Mouse (Mus musculus): ENCODE measurements around the gene Gm10097.
A peak's percentile ranks its signal among the peaks of the same experiment; 100 is the strongest.

Gm10097 gene

DNA sequence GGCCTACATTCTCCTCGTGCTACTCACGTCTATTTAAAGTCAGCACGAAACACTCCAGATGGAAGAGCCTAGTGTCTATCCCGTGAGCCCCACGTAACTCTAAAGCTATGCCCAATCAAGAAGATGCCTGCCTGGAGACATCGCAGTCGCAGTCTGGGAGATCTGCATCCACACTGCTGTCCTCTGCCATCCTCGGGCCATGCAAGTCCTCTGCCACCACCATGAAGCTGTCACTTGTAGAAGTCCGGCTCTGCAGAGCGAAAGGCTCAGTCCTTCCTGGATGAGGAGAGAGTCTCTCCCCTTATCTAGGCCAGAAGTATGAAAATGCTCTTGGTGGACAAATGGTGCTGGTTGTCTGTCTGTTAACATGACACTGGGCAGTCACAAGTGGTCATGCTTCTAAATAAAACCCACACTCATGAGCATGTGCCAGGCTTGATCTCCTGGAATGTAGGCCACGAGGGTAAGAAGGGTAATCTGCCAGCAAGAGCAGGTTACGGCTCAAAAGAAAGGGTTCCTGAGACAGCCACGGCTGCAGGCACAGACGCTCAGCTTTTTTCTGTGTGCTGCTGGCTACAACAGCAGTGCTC is at the start of gene Gm10097:
TSS of gene Gm10097 (plus strand) at position 517 of the 590 bp plus-strand sequence.
- no peak for DNase-seq (ENCODE audit: low read depth, low spot score)

DNA sequence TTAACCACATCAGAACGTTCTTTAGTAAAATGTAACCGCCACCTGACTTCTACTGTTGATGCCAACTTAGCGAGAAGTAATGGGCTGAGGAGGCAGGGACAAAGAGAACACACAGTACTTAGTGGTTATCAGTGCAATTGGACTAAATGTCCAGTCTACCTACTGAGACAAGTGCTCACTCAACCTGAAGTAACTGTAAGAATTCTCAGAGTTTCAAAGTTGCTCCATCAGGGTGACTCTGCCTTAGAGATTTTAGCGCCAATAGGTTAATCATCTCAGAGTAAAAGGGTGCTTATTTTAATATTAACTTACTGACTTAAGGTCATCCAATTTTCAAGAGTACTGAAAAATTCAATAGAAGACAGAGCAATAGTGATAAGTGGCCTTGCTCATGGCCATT is 43.1 kb upstream of the Gm10097 start:
- DNase-seq (ENCODE audit: low read depth, low spot score) = no peak

DNA sequence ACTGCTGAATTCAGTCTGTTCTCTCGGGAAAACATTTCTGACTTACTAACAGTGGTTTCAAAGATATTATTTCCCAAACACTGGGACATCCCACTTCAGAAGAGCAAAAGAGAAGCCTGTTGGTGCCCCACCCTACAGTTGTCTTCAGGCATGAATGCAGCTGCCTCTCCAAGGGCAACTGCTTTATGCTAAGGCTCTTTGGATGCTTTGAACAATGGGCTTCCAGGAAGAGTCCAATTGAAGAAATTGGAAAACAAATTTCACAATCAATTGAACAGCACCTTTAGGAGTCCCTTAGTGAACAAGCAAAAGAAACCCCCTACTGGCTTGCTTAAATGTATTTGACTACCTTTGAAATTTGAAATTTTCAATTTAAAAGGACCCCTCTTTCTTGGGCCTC is 41.8 kb upstream of the Gm10097 start:
- peak; percentile 73 for DNase-seq (ENCODE audit: low read depth, low spot score)

DNA sequence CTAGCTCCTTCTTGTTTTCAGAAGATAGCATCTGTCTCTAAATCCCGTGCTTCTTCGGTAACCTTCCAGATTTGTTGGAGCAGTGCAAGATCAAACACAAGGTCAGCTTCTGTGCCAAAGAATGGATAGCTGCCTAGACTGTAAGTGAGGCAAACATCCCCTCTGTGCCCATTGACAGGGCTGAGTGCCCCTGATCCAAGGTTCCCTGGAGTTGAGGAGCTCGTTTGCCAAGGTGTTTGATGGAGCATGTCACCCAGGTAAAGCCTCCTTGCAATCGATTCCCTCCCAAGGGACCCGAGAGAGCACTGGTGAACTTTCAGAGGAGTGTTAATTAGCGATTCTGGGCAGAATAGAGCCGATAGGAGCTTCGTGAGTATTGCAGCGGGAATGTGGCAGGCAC is 40.7 kb upstream of the Gm10097 start:
- DNase-seq (ENCODE audit: low read depth, low spot score) = peak; percentile 9

DNA sequence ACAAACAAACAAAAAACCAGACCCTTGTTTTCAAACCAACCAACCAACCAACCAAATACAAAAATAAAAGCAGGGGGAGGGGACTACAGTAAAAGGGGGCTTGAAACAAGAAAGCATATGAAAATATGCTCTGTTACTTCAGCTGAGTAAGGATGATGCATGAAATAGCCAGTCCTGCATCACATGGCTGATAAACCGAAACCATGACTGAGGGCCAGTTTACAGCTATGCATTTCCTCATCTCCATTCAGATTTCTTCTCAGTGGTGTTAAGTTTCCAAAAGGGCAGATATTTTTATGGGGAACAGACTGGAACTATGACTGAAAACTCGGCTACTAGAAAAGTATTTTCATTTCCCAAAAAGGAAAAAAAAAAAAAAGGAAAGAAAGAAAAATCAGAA is 39.8 kb upstream of the Gm10097 start:
- DNase-seq (ENCODE audit: low read depth, low spot score) = no peak

DNA sequence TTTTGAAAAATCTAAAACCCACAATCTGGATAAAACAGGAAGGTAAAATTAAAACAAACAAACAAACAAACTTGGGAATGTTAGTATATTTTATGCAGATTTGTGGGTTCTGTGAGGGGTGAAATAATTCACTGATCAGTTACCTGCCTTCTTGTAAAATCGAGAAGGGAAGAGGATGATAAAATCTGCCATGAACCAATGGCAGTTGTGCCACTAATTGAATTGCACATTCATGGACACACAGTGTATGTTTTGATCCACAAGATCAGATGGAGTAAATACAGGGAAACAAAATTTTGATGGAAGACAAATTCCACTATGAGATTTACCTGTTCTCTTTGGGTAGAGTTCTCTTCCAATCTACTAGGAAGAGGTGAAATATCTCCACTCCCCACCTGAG is 39.1 kb upstream of the Gm10097 start:
- DNase-seq (ENCODE audit: low read depth, low spot score) = no peak

DNA sequence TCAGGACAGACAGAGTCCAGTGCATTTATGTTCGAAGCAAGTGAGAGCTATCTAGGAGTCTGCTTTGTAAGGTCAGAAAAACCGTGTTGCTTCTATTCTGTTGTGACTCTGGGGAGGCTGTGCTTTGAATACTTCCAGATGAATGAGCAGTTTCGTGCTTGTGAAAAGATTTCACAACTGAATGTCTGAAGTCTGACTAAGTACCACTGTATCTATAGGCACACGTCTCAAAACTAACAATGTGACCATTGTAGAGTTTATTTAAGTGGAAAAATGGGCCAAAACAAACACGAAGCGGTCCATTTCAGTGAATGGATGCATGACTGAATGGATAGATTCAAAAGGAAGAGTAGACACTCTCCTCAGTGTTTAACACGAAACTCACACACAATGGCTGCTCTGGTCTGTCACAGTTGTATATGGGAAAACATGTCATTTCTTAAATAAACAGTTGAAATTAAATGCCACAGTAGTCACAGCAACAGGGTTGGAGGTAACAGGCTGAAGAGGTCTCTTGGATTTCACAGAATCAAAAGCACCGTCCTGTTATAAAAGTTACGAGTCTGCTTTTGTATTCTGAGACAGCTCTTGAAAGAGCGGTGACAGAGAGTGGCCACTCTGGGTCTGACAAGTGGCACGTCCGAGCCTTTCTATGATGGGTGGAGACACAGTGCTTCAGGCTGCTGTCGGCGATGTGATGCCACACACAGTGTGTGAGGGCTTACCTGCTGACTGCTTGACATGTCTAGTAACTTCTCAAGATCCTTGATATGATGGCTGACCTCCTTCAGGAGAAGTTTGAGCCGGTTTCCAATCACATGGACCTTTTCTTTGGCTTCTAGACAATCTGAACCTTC is 36.6 kb upstream of the Gm10097 start:
- DNase-seq (ENCODE audit: low read depth, low spot score) = no peak

DNA sequence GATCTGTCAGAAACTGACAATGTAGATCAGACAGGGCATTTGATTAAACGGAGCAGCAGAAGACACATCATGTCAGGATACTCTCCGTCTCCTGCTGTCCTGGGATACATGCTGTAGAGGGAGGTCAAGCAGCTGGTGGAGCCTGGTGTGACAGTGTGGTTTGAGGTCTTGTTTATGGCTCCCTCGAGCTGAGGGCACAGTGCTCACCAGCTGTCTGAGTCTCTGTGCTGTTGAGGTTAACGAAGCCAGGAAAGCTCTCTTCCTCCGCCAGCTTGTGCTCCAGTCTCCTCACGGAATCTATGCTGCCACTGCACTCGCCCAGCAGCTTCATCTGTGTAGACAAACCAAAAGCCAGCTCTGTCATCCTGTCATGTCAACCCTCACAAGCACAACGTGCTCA is 27.7 kb upstream of the Gm10097 start:
- DNase-seq (ENCODE audit: low read depth, low spot score) = no peak

DNA sequence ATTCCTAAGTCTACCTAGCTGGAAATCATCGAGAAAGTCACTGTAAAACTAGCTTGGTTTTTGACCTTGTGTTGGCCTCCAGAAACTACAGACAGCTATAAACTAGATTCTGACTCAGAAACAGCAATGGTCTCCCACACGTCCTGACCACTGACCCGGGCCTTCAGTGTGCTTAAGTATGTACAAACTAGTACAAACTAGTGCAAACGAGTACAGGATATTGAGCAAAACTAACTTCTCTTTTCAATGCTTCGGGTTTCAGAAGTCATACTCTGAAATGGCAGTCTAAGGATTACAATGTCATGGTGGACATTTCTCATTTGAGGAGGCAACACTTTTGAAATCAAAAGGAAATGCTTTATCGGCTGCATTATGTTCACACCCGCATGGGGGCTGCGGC is 24.5 kb upstream of the Gm10097 start:
- no peak for DNase-seq (ENCODE audit: low read depth, low spot score)

DNA sequence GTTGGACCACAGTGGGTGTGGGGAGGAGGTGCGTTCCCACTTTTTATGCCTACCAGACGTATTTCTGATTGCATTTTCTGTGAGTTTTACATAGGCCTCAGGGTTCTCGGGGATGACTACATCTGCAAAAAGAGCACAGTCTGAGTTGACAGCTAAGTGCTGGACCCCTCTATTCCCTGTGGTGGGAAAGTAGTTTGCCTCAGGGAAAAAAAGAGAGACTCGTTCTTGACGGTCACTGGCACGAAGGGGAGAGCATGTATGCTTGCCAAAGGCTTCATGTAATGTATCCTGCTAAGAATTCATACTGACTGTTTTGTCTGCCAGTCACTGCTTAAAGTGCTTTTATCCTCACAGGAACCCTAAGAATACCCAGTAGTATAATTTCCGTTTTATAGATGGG is 23.8 kb upstream of the Gm10097 start:
- no peak for DNase-seq (ENCODE audit: low read depth, low spot score)

DNA sequence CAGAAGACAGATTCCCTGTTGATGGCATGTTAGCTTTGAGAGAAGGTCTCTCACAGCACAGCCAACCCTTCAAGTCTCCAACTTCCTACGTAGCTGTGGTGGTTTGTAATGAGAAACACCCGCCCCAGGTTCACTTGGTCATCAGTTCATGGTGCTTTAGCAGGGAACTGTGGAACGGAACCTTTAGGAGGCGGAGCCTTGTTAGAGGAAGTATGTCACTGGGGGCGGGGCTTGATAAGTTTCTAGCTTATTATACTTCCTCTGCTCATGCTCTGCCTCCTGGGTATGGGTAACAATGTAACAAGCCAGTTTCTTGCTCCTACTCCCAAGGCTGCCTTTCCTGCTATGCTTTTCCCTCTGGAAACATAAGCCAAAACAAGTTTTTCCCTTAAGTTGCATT is 23.3 kb upstream of the Gm10097 start:
- DNase-seq (ENCODE audit: low read depth, low spot score) = no peak

DNA sequence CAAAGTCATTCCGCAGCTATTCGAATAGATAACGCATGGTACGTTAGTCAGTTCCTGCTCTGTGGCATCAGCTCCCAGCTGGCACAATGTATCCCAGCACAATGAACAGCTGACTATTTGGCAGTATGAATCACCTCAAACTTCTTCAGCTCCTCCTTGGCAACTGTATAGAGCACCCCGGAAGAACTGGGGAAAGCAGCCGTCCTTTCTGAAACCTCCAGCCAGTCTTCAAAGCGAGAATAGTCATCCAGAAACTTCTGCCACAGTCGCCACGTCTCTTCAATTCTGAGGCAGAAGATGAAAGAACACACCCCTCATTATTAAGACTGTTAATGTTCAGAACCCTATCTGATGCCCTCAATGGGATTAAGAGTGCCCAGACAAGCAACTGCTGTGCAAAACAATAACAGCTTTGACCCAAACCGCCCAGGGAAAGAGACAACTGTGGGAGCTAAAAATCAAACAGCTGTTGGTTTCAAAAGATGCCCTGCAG is 12.7 kb upstream of the Gm10097 start:
- DNase-seq (ENCODE audit: low read depth, low spot score) = no peak

DNA sequence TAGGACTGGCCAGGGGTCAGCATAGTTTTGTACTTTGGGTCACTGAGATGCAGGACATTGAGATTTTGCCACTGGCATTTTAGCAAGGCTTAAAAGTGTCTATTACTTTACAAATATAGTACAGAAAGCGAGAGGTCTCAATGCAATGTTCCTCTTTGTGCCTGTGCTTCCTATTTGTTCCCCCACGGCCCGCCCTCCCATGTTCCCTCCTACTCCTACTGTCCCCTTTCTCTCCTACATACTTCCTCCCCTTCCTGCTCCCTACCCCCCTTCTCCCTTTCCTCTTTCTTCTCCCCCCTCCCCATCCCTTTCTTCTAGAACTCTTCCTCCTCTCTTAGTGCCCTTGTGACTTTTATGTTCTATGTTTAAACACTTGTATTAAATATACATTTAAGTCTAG is 12.1 kb upstream of the Gm10097 start:
- DNase-seq (ENCODE audit: low read depth, low spot score) = no peak

DNA sequence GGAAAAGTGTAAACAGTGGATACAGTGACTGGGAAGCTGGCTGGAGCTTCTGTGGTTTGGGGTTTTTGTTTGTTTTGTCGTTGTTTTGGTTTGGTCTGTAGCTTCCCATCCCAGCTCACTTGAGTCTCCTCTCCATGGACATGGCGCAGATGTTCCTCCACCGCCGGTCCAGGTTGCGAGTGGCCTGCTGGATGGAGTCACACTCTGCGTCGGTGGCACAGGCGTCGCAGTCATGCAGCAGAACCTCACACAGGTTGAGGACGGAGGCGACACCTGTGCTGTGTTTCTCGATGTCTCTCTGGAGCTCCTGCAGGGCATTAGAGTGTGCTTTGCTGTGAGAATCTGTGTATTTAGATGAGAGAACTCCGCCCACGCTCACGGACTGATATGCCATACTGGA is 11.3 kb upstream of the Gm10097 start:
- DNase-seq (ENCODE audit: low read depth, low spot score) = no peak

DNA sequence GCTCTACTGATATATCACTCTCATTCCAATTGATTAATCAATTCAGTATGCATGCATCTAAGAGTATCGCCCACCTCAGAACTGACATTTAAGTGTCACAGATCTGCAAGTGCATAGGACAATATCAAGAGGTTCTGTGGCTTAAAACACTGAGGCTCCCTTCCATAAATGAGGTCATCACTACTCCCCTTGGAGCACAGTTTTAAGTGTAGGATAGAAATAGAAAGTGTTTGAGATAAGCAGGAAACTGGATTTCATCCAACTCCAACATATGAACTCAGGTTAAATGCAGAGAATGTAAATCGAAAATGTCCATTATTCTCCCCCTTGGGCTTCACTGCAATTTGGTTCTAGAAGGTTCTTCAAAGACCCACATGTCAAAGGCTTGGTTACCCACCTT is 10.1 kb upstream of the Gm10097 start:
- no peak for DNase-seq (ENCODE audit: low read depth, low spot score)

DNA sequence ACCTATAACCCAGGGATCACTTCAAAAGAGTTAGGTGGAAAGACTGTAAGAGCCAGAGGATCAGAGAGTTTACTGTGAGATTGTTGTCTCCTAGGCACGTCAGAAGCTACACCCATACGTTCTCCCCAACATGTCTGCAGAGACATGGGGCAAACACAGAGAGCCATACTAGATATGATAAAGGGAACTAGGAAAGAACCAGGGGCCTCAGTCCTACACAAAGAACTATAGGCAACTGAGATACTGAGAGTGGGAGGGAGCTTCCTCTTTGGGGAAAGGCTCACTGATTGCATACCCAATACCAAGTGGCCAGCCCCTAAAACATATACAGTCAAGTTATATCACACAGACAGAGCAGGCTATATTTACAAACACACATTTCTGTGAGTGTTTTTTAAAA is 9.0 kb upstream of the Gm10097 start:
- DNase-seq (ENCODE audit: low read depth, low spot score) = no peak

DNA sequence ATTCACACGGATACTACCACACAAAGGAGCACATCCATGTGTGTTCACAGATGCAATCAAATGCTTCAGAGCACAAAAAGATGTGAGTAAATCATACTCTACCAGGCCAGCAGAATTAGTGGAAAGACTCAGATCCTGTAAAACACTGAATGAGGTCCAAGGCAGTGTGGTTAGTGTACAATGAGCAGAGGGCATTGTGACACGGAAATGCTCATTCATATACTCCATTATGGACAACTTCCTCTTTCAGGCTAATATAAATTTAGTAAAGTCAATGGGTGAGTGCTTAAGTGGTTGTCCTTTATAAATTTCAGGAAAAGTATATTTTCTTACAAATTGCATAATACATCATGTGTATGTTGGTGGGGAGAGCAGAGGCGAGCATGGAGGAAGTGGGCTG is 1.9 kb upstream of the Gm10097 start:
- no peak for DNase-seq (ENCODE audit: low read depth, low spot score)

DNA sequence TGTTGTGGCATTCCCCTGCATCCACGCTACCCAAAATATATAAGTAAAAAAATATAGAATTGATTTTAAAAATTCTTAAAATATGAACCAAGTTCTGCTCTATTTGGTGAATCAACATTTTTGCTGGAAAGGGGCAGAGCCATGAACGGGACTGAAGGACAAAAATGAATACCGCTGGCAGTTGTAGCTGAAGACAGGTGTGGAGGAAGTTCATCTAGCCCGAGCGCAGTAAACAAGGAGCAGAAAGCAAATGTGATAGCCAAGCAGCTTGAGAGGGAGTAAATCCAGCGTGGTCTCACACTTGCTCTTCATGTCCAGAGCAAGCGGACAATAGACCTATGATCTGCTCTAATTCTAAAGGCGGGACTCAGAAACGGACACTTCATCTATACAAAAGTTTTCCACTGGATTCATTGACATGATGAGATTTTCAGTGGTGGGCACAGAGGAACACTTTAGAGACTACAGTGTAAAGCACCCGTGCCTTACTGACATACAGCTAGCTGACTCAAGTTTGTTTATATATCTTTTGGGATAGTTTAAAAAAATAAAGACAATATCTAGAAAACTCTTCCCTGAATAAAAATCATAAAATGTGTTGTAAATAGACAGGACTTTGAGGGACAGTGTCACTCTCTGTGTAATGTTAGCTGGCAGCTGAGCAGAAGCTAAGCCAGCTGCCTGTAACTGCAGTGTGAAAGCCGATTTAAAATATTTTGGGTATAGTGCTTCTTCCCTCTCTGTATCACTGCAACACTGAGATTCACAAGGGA is 1.4 kb downstream of the Gm10097 start:
- no peak for DNase-seq (ENCODE audit: low read depth, low spot score)

DNA sequence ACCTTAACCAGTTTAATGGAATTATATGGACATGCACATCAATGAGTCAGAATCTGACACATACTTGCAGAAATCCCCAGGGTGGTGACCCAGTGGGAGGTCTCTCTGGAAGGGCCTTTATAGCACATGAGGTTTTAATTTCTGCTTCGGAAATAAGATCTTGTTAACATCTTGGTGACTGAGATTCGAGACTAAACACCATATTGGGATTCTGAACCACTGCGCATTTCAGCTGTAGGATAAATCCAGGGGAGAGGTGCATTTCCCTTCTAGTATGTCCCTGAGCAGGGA is 1.9 kb downstream of the Gm10097 start:
- no peak for DNase-seq (ENCODE audit: low read depth, low spot score)

DNA sequence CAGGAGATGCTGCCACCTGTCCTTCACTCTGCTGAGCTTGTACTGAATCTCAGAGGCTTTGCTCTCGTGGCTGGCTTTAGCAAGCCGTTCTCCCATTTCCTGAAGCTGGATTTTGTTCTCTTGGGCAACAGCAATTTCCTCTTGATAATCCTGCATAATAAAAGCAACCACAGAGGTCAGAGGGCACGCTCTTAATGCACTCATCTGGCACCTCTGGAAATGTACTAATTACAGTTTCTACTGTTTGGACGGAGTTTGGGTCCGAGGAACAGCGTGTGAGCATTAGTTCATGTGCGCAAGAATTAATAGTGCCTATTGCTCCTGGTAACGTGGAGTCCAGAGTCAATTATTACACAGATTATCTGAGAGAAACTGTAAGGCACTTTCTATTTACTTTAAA is 3.1 kb downstream of the Gm10097 start:
- no peak for DNase-seq (ENCODE audit: low read depth, low spot score)

DNA sequence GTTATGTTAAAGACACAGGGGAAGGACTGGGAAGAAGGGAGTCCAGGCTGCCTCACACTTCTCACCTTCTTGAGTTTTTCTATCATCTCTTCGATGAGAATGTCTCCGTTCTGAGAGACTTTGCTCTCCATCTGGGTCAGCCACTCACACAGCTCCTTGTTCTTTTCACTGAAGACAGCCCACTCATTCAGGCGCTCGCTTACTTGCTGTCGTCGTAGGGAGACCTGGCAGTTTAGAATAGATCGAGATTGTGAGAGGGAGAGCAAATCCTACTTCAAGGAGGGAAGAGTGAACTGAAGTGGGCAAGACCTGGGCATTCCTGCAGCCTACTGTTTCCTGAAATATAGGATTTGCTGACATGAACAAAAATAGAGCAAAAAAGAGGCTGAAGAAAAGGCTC is 6.7 kb downstream of the Gm10097 start:
- DNase-seq (ENCODE audit: low read depth, low spot score) = no peak

DNA sequence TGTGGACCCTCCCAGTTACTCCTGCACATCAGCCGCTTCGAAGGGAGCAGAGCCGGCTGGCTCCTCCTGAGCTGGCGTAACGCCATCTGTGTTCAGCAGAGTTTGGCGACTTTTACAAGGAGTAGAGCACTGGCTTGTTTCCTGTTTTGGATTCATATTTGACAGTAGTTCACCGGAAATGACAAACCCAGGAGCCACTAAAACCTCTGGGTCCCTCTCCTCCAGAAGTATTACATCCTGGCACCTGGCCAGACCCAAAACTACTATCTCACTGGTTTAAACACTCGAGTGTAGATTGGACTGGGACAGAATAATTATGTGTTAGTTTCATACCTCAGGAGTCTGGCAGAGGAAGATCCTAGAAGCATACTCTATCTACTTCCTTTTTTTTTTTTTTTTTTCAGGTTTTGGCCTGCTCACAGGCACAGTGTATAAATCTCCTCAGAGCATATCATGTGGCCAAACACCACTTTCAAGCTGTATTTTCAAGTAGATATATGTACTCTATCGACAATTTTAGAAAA is 11.0 kb downstream of the Gm10097 start:
- DNase-seq (ENCODE audit: low read depth, low spot score) = no peak

DNA sequence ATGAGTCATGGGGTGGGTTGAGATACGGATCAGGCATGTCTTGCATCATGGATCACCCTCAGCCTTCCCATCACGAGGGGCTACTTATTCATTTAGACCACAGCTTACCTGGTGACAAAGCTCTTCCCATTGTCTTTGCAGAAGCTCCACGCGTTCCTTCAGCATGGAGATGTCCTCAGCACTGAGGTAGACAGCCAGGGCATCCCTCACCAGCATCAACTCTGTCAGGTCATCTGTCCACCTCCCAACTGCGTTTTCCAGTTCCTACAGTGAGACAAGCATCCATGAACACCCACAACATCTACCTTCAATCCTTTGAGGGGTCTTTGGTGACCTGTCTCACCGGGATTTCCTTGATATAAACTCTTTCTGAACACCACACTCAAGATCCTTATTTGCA is 14.7 kb downstream of the Gm10097 start:
- no peak for DNase-seq (ENCODE audit: low read depth, low spot score)

Data from ZHBTc4 (cell line).